Mouse (Mus musculus): ENCODE results near the gene Nolc1. TPM values are rescaled to one million over a fixed set of nuclear protein-coding genes. Genes with fewer than 3 reads are reported as not detected.

Gene Nolc1
- total and polyA plus RNA-seq, 3 experiments: 88.0 to 333 (median 96.0) TPM

DNA sequence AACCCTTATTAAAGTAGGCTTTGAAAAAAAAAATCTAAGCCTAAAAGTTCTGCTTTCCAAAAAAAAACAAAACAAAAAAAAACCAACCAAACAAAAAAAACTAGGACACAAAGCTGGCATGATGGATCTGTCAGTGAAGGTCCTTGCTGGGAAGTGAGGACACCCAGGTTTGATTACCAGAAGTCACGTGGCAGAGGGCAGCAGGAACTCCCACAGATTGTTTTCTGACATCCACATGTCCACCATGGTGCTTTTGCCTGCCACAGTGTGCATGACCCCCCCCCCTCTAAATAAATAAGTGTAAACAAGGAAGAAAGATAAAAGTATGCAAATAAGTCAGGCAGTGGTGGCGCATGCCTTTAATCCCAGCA is 28.5 kb downstream of the Nolc1 start:
- H3K4me2 ChIP-seq (ENCODE audit: insufficient read depth, low read depth, poor library complexity, severe bottlenecking): no peak overlapping the region
- H3K9ac ChIP-seq (ENCODE audit: insufficient read depth, low read depth): no peak overlapping the region
- H3K4me1 ChIP-seq (ENCODE audit: control insufficient read depth in 1 of 2, insufficient read depth in 2 of 2): no peaks in the 10 kb centered on the region
- TF ChIP-seq JUND (conservative IDR thresholded peaks at IDR 0.05; ENCODE audit: low read depth, low read length) (no peak), CHD2 (IDR thresholded peaks at IDR 0.05; ENCODE audit: low read length) (no peak), NELFE (IDR thresholded peaks at IDR 0.05; ENCODE audit: low read depth, low read length) (no peak), IRF4 (IDR thresholded peaks at IDR 0.05; ENCODE audit: low read depth, low read length) (no peak), PAX5 (IDR thresholded peaks at IDR 0.05; ENCODE audit: low read length) (no peak), E2F4 (IDR thresholded peaks at IDR 0.05; ENCODE audit: insufficient replicate concordance, low read depth, low read length) (no peak), UBTF (IDR thresholded peaks at IDR 0.05; ENCODE audit: low read depth, low read length) (no peak), TBP (conservative IDR thresholded peaks at IDR 0.05; ENCODE audit: low read depth, low read length) (no peak), TCF12 (IDR thresholded peaks at IDR 0.05; ENCODE audit: low read depth, low read length) (no peak)
- H3K36me3 ChIP-seq (replicated peaks in 1 of 2; ENCODE audit: control insufficient read depth in 1 of 2, insufficient read depth in 1 of 2, low read length in 1 of 2): no peaks in the 10 kb centered on the region
- in situ Hi-C loops (cut with MboI; ENCODE audit: low pct_ligation_motif_present, low pct_unique_long_range_greater_than_20kb, low sequenced_read_pairs) (no loop called here), dilution Hi-C loops (cut with MboI; ENCODE audit: extremely low pct_ligation_motif_present, extremely low pct_unique_long_range_greater_than_20kb, low sequenced_read_pairs) (no loop called here)
- H3K4me3 ChIP-seq (replicated peaks in 1 of 3; ENCODE audit: low read depth in 2 of 3, low read length in 2 of 3, poor library complexity in 1 of 3): no peak overlapping the region
- no peak for DNase-seq (ENCODE audit: extremely low read depth)
- no peaks in the 10 kb centered on the region for H3K79me2 ChIP-seq (replicated peaks; ENCODE audit: control insufficient read depth, extremely low read depth, insufficient read depth, poor library complexity, severe bottlenecking)
- no peak overlapping the region for H3K27ac ChIP-seq (ENCODE audit: insufficient read depth, low read depth)
- H3K27me3 ChIP-seq (replicated peaks): peaks cover 5% of the 10 kb centered on the region
- no peaks in the 10 kb centered on the region for H3K9me3 ChIP-seq (replicated peaks; ENCODE audit: low read length)

DNA sequence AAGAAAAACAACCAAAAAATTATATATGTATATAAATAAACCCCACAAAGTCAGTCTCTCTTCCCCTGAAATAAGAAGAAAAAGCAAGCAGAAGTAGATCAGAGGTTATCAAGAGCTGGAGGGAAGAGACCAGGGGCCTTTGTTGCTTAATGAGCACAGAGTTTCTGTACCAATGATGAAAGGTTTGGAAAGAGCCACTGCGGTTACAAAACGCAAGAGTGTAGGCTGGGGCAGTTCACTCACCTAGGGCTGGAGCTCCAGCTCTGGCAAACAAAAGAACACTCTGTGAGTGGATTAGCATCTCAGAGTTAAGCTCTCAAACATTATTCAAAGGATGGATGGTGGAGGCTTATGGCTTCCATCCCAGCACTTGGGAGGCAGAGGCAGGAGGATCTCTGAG is 34.6 kb downstream of the Nolc1 start:
- Histone ChIP-seq H3K27ac (ENCODE audit: insufficient read depth, low read depth) (no peak overlapping the region), H3K27me3 (replicated peaks) (peaks cover 12% of the 10 kb centered on the region), H3K4me2 (ENCODE audit: insufficient read depth, low read depth, poor library complexity, severe bottlenecking) (no peak overlapping the region), H3K79me2 (replicated peaks; ENCODE audit: control insufficient read depth, extremely low read depth, insufficient read depth, poor library complexity, severe bottlenecking) (no peaks in the 10 kb centered on the region), H3K4me3 (replicated peaks in 1 of 3; ENCODE audit: low read depth in 2 of 3, low read length in 2 of 3, poor library complexity in 1 of 3) (no peak overlapping the region), H3K4me1 (ENCODE audit: control insufficient read depth in 1 of 2, insufficient read depth in 2 of 2) (no peaks in the 10 kb centered on the region), H3K9ac (ENCODE audit: insufficient read depth, low read depth) (no peak overlapping the region), H3K9me3 (replicated peaks; ENCODE audit: low read length) (no peaks in the 10 kb centered on the region), H3K36me3 (replicated peaks in 1 of 2; ENCODE audit: control insufficient read depth in 1 of 2, insufficient read depth in 1 of 2, low read length in 1 of 2) (no peaks in the 10 kb centered on the region)
- no peak for DNase-seq (ENCODE audit: extremely low read depth)
- in situ Hi-C loops (cut with MboI; ENCODE audit: low pct_ligation_motif_present, low pct_unique_long_range_greater_than_20kb, low sequenced_read_pairs) (no loop called here), dilution Hi-C loops (cut with MboI; ENCODE audit: extremely low pct_ligation_motif_present, extremely low pct_unique_long_range_greater_than_20kb, low sequenced_read_pairs) (no loop called here)
- TF ChIP-seq E2F4 (IDR thresholded peaks at IDR 0.05; ENCODE audit: insufficient replicate concordance, low read depth, low read length): no peak

DNA sequence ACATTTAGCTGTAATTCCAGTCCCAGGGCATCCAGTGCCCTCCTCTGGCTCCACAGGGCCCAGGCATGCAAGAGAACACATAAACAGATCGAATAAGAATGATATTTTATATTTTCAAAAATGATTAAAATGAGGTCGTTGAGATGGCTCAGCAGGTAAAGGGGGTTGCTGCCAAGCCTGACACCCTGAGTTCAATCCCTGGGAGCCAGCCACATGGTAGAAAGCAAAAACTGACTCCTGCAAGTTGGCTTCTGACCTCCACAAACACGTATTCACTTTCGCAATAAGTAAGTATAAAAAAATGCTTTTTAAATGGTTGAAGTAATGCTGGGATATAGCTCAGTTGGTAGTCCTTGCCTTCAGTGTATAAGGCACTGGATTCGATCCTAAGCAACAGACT is 35.1 kb downstream of the Nolc1 start:
- in situ Hi-C loops (cut with MboI; ENCODE audit: low pct_ligation_motif_present, low pct_unique_long_range_greater_than_20kb, low sequenced_read_pairs) (no loop called here), dilution Hi-C loops (cut with MboI; ENCODE audit: extremely low pct_ligation_motif_present, extremely low pct_unique_long_range_greater_than_20kb, low sequenced_read_pairs) (no loop called here)
- Histone ChIP-seq H3K27ac (ENCODE audit: insufficient read depth, low read depth) (no peak overlapping the region), H3K4me1 (ENCODE audit: control insufficient read depth in 1 of 2, insufficient read depth in 2 of 2) (no peaks in the 10 kb centered on the region), H3K27me3 (replicated peaks) (peaks cover 15% of the 10 kb centered on the region), H3K36me3 (replicated peaks in 1 of 2; ENCODE audit: control insufficient read depth in 1 of 2, insufficient read depth in 1 of 2, low read length in 1 of 2) (no peaks in the 10 kb centered on the region), H3K4me2 (ENCODE audit: insufficient read depth, low read depth, poor library complexity, severe bottlenecking) (no peak overlapping the region), H3K79me2 (replicated peaks; ENCODE audit: control insufficient read depth, extremely low read depth, insufficient read depth, poor library complexity, severe bottlenecking) (no peaks in the 10 kb centered on the region), H3K9me3 (replicated peaks; ENCODE audit: low read length) (no peaks in the 10 kb centered on the region), H3K9ac (ENCODE audit: insufficient read depth, low read depth) (no peak overlapping the region), H3K4me3 (replicated peaks in 1 of 3; ENCODE audit: low read depth in 2 of 3, low read length in 2 of 3, poor library complexity in 1 of 3) (no peak overlapping the region)
- DNase-seq (ENCODE audit: extremely low read depth): no peak
- TF ChIP-seq KAT2A (IDR thresholded peaks at IDR 0.05; ENCODE audit: insufficient replicate concordance, low read length): no peak
- no peak for TF ChIP-seq ZC3H11A (IDR thresholded peaks at IDR 0.05; ENCODE audit: low read depth, low read length)
- TF ChIP-seq ELF1 (IDR thresholded peaks at IDR 0.05; ENCODE audit: low read depth, low read length): no peak
- TF ChIP-seq ZKSCAN1 (IDR thresholded peaks at IDR 0.05; ENCODE audit: borderline replicate concordance, low read depth, low read length): no peak
- no peak for TF ChIP-seq SIN3A (IDR thresholded peaks at IDR 0.05; ENCODE audit: low read length)
- no peak for TF ChIP-seq BHLHE40 (IDR thresholded peaks at IDR 0.05; ENCODE audit: low read depth, low read length)
- TF ChIP-seq MAFK (IDR thresholded peaks at IDR 0.05; ENCODE audit: insufficient replicate concordance, low read length): no peak
- no peak for TF ChIP-seq POLR2A (IDR thresholded peaks at IDR 0.05; ENCODE audit: low read depth, low read length)
- no peak for TF ChIP-seq MEF2A (IDR thresholded peaks at IDR 0.05; ENCODE audit: borderline replicate concordance, low read depth, low read length)
- TF ChIP-seq MYC (IDR thresholded peaks at IDR 0.05; ENCODE audit: low read depth, low read length): no peak
- no peak for TF ChIP-seq ZNF384 (IDR thresholded peaks at IDR 0.05; ENCODE audit: low read depth, low read length)
- TF ChIP-seq POLR2AphosphoS2 (IDR thresholded peaks at IDR 0.05; ENCODE audit: low read depth, low read length): no peak
- no peak for TF ChIP-seq UBTF (IDR thresholded peaks at IDR 0.05; ENCODE audit: low read depth, low read length)
- no peak for TF ChIP-seq RCOR1 (conservative IDR thresholded peaks at IDR 0.05; ENCODE audit: low read depth, low read length)
- no peak for TF ChIP-seq MXI1 (IDR thresholded peaks at IDR 0.05; ENCODE audit: low read depth, low read length)
- no peak for TF ChIP-seq JUN (IDR thresholded peaks at IDR 0.05; ENCODE audit: insufficient read depth, low read depth, low read length)
- TF ChIP-seq MAX (IDR thresholded peaks at IDR 0.05; ENCODE audit: low read length): no peak
- no peak for TF ChIP-seq TCF12 (IDR thresholded peaks at IDR 0.05; ENCODE audit: low read depth, low read length)

Measured in CH12.LX (cell line).